Mouse (Mus musculus) heart, adult 8-10 months (tissue): ENCODE measurements around the gene Foxn3. TPM values are rescaled to one million over a fixed set of nuclear protein-coding genes. Genes with fewer than 3 reads are reported as not detected.
A peak's percentile ranks its signal among the peaks of the same experiment; 100 is the strongest.

Source experiments
- DNase-seq: peaks from one replicate; pipeline ENCODE4 v3.0.0; 2022; ENCODE audit warnings: low spot score
- total RNA-seq, 4 experiments: library from RNA; stranded (reverse); gene quantifications; 2 replicates each; pipeline ENCODE4 v1.2.4; 2022

Gene Foxn3
- total RNA-seq, 4 experiments from 2014 or later: 98.7 to 128 (median 104) TPM

GRCm38 (mm10) chr12:99467256-99467883 lies 96.0 kb downstream of the Foxn3 start:
- no peak for DNase-seq

GRCm38 (mm10) chr12:99466426-99466825 lies 97.0 kb downstream of the Foxn3 start:
- no peak for DNase-seq

- DNase-seq: no peak
Observed at GRCm38 (mm10) chr12:99464291-99464690, 99.1 kb downstream of the Foxn3 start.

DNA sequence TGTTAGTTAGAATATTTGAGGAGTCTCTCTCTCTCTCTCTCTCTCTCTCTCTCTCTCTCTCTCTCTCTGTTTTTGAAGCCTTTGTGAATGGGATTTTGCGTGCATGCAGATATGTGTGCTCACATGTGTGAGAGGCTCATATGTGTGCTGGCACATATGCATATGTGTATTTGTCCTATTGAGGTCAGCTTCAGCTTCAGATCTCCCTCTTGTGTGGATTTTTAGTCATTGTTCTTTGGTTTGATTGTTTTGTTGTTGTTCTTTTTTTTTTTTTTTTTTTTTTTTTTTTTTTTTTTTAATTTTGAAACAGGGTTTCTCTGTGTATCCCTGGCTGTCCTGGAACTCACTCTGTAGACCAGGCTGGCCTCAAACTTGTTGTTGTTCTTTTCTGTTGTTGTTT lies 100.5 kb downstream of the Foxn3 start:
- DNase-seq: no peak

DNA sequence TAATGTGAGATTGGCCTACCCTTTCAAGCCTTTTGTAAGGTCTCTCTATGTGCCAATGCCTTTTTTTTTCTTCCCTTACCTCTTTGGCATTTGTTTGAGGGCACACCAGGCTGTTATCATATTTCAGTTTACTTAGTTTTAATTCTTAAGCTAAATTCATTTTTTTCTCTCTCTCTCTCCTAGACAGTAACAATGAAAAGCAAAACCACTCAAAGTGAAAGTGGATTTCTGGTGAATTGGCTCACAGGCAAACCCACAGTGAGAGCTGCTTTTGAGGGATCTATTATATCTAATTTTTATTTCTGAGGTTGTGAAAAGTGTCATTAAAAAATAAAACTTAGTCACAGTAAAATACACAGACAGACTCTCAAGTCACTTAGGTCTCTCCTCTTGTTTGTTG lies 101.1 kb downstream of the Foxn3 start:
- no peak for DNase-seq

DNA sequence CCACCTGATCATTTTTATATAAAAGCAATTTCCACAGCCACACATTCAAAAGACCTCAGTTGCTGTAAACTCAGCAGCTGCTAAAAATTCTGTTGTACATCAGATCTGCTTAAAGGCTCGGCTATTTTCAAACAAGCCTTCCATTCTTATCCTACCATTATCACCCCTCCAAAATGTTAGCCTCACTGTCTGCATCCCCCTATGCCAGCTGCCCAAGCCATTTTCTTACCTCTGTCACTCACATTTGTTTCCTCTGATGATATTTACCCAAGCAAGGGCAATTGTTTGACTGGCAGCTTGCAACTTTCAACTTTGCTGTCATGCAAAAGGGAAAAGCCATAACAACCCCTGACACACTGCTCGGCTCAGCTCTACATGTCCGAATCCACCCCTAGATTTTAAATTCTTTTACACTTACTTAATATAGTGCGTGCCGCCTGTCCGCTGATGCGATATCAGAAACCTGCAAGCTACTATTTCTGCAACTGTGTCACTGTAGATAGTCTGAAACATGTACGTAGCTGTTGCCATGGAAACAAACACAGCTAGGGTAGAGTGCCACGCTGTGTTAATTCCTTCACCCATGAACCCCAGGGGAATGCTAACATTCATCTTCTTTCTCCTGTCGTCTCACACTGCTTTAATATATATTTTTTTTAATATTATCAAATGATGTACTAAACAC lies 105.7 kb downstream of the Foxn3 start:
- no peak for DNase-seq

- no peak for DNase-seq
Observed at GRCm38 (mm10) chr12:99455580-99455979, 107.8 kb downstream of the Foxn3 start.

DNA sequence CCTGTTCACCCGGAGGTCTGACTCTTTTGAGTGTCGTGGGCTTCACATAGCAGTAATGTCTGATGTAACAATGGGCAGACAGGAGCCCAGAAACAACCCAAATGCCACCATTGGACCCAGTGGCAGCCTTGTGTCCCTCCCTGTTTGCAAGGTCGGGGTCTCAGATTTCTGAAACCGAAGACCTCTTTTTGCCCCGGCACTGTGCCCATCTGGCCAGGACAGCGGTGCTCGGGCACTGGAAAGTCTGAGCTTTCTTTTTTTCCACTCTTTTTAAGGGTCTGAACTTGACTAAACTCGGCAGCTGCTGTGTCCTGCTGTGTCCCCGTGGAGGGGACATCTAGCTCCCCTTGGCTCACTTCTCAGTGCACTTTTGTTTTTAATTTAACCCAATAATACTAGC lies 109.0 kb downstream of the Foxn3 start:
- no peak for DNase-seq

DNA sequence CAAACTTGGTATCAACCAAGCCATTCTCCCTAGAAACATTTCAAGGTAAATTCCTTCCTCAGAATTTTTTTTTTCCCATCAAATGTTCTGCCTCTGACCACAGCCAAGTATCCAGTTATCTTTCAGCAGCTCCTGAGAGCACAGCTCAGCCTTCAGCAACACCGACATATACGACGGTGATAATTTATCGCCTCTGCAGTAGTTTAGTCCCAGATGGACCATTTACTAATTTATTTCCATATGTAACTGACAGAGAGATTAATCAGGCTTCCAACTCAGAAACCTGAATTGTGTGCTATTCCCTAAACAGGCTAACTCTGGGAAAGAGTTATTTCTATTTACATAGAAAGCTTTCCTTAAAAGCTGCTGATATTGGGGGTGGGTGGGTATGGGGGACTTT lies 109.6 kb downstream of the Foxn3 start:
- no peak for DNase-seq

GRCm38 (mm10) chr12:99450076-99450475 lies 113.3 kb downstream of the Foxn3 start:
- DNase-seq: no peak

GRCm38 (mm10) chr12:99447791-99448190 lies 115.6 kb downstream of the Foxn3 start:
- no peak for DNase-seq

DNA sequence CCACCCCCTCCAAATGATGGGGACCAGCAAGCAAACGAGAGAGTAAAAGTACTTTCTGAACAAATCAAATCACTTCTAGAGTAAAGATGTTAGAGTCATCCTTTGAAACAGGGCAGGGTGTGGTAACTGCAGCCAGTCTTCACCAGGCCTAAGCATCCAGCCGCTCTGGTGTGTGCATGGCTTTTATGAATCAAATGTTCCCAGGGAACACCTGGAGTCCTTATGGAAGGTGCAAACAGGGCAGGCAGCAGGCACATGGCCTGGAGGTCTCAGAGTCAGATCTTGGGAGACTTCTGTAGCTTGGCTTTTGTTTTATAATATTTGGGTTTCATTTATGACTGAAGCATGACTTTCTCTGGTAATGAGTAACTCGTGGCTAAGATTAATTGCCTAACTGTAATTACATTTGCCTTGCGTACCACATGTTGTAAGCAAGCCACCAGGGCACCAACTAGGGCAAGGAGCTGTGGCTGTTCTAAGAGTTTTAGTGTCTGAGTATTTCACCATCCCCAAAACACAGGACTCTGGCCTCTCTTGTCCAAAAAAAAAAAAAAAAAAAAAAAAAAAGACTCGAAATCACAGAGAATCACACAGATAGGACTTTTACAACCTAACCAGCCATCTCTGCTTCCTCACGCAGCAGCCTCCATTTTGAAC lies 118.2 kb downstream of the Foxn3 start:
- DNase-seq: no peak

- DNase-seq: no peak
Observed at GRCm38 (mm10) chr12:99442819-99443218, 120.6 kb downstream of the Foxn3 start.

DNA sequence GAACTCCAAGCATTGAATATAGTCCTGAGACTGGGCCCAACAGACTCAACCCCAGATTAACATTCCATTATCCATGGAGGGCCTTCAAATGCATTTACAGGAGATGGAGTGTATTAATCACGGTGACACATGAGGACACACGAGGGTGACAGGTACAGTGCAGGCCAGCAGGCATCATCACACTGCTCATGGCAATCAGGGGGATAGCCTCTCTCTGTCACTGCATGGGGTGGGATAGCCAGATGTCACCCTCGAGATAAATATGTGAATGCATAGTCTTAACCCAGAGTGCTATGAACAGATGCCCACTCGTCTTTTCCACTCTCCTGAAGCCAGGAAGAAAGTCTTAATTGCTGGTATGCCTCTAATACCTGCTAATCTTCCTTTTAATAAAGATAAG lies 122.4 kb downstream of the Foxn3 start:
- DNase-seq: no peak

DNA sequence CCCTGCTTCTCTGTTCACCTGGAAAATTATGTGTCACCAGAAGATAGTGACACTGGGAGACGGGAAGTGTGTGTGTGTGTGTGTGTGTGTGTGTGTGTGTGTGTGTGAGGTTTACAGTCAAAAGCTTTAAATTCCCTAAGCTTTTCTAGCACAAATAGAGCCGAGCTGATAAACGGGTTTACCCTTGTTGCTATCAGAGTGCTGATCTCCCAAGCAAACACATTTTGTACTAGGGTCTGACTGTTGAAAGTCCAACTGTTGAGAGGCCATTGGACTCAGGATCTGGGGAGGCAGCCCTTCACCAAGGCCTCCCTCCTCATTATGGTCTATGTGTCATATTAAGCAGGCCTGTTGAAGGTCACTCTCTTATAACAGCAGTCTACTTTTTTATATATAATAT lies 123.4 kb downstream of the Foxn3 start:
- DNase-seq: no peak

DNA sequence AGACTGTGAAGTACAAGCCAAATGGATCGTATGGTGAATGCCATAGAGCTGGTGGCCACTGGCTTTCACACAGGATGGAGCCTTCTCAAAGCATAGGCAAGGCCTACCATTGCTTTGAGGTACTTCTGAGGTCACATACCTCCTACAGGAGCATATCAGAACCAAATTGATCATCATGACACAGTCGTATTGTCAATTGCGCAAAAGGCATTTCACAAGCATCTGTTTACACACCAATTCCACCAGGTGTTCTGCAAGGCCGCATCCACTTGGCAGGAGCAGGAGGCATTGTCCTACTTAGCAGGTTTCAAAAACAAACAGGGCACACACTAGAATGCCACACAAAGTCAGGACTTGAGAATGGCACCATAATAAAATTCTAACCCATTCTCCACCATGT lies 128.2 kb downstream of the Foxn3 start:
- no peak for DNase-seq

- DNase-seq: no peak
Observed at GRCm38 (mm10) chr12:99433402-99433801, 130.0 kb downstream of the Foxn3 start.

GRCm38 (mm10) chr12:99431541-99431940 lies 131.8 kb downstream of the Foxn3 start:
- DNase-seq: no peak

DNA sequence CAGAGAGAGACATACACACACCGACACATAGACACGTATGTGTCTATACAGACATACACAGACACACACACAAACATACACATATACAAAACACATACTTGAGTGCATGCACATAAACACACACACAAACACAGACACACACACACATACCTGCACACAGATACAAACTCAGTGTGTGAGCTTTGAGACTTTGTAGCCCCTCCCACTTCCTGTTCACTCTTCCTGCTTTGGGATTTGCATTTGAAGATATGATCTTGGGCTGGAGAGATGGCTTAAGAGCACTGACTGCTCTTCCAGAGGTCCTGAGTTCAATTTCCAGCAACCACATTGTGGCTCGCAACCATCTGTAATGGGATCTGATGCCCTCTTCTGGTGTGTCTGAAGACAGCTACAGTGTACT lies 132.4 kb downstream of the Foxn3 start:
- DNase-seq: no peak

DNA sequence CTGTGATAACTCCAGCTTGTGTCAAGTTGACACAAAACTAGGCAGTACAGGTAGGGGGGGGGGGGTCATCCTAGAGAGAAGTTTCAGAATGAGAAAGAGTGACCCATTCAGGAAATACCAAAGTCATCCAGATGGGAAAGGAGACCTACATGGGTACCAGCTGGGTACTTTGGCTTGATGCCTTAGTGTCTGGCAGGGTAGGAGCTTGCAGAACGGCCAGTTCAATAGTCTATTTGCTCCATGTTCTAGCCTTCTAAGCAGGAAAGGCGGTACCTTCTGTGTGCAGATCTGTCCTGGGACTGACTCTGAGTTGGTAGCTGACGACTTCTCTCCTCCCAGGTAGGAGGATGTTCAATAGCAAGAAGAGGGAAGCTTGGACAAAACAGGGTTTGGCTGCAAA lies 134.3 kb downstream of the Foxn3 start:
- DNase-seq: no peak

DNA sequence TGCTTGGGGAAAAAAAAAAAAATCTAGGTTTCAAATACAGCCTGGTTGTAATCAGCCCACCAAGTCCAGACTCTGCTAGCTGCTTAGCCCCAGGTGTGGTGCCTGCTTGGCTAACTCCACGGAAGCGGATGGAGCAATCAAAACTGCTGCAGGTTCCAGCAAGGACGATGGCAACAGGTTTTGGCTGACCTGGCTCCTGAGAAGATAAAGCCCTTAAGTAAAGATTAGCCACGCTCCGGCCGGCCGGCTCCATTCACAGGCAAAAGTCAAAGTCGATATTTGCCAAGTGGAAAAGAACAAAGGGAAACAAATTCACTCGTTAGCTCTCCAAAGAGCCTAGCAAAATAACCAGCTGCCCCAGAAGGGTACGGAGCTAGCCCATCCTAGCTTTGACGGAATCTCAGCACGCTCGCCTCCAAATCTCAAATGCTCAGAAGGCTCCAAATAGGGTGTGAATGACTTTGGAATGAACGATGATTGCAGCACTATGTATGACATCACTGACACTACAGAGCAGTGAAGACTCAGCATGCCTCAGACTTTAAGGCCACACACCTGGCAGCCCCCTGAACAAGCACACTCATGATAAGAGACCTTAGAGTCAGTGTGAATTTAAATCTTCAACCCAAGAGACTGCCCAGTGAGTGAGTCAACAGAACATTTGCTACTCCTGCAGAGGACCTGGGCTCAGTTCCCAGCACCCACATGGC lies 137.0 kb downstream of the Foxn3 start:
- peak; percentile 22 for DNase-seq

DNA sequence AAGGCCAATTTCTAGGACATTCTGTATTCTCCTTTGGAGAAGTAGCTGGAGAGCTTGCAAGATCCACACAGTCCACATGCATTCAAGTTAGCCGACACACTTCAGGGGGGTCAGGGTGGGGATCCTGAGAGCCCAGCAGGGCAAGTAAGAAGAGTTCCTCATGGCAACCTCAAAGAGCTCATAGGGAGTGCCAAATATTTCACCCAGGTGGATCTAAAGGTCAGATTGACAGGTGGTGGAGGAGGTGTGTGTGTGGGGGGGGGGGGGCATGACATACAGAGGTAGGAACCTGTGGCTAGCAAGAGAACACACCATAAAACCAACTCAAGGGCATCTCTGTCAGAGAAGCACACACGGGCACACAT lies 144.0 kb downstream of the Foxn3 start:
- DNase-seq: no peak
